Mouse (Mus musculus) heart, embryonic 11.5 days (tissue): ENCODE data around the gene Rfx7. TPM values are rescaled to one million over a fixed set of nuclear protein-coding genes. Genes with fewer than 3 reads are reported as not detected.

ENCODE experiments used
- ATAC-seq: fragments of 200-750 bp; cut with Nextera tagmentation; replicated peaks from 2 replicates; pipeline ENCODE4 v1.8.0; 2017; ENCODE audit warnings: moderate library complexity; ENCODE audit not compliant: insufficient number of reproducible peaks, low FRiP score, low TSS enrichment
- H3K27ac ChIP-seq: fragments of 300-500 bp; sonication (generic); 2 replicates; pipeline ENCODE4 v1.5.1; 2014; ENCODE audit warnings: mild to moderate bottlenecking, low read depth, low read length
- H3K27me3 ChIP-seq: fragments of 300-500 bp; sonication (generic); 2 replicates; pipeline ENCODE4 v1.6.1; 2014; ENCODE audit warnings: mild to moderate bottlenecking, low read length, mixed read lengths; ENCODE audit not compliant: control insufficient read depth, insufficient read depth
- H3K36me3 ChIP-seq: fragments of 300-500 bp; sonication (generic); 2 replicates; pipeline ENCODE4 v1.6.1; 2014; ENCODE audit warnings: mild to moderate bottlenecking, low read length, moderate library complexity, mixed read lengths; ENCODE audit not compliant: control insufficient read depth, insufficient read depth
- H3K4me1 ChIP-seq: fragments of 300-500 bp; sonication (generic); 2 replicates; pipeline ENCODE4 v1.6.1; 2014; ENCODE audit warnings: low read length; ENCODE audit not compliant: control insufficient read depth, insufficient read depth
- H3K4me2 ChIP-seq: fragments of 300-500 bp; sonication (generic); 2 replicates; pipeline ENCODE4 v1.6.1; 2014; ENCODE audit warnings: mild to moderate bottlenecking, moderate library complexity
- H3K4me3 ChIP-seq: fragments of 300-500 bp; sonication (generic); 2 replicates; pipeline ENCODE4 v1.5.1; 2014; ENCODE audit warnings: low read depth, low read length
- H3K9ac ChIP-seq: fragments of 300-500 bp; sonication (generic); 2 replicates; pipeline ENCODE4 v1.6.1; 2014; ENCODE audit warnings: mild to moderate bottlenecking, low read depth, low read length, moderate library complexity
- H3K9me3 ChIP-seq: fragments of 300-500 bp; sonication (generic); replicated peaks from 2 replicates; pipeline ENCODE4 v1.6.1; 2016; ENCODE audit warnings: low read length; ENCODE audit not compliant: control insufficient read depth
- WGBS: fragments of 180-500 bp; shearing (Covaris S2); extraction: QIAGEN DNeasy Blood & Tissue Kit; methylation state at CpG from one replicate; pipeline ENCODE4 v1.1.7; 2014; ENCODE audit not compliant: insufficient replicate concordance; 5-methylcytosine and 5-hydroxymethylcytosine counted together
- polyA plus RNA-seq: library from polyadenylated mRNA; unstranded; fragments of >200 nt; fragmentation: Nextera tagmentation; extraction: Ambion mirVana; gene quantifications from 2 replicates; pipeline ENCODE4 v1.2.1, GENCODE M21; 2014

Gene Rfx7
- polyA plus RNA-seq, 1 experiment from 2014 or later, result 12.2 TPM

- Histone ChIP-seq H3K4me3 (no peak overlapping the region), H3K9ac (no peak overlapping the region), H3K4me1 (peaks cover 27% of the 10 kb centered on the region), H3K27me3 (no peaks in the 10 kb centered on the region), H3K4me2 (no peak overlapping the region; the same call in 1 of the 2 replicates), H3K9me3 (no peaks in the 10 kb centered on the region), H3K36me3 (no peaks in the 10 kb centered on the region), H3K27ac (peak overlapping the region; percentile 75)
- ATAC-seq, result no peak
- WGBS, result 61% methylated on average over 4 of the region's 4 CpGs
Measured at GRCm38 (mm10) chr9:72653533-72653932, 121.5 kb downstream of the Rfx7 start.

DNA sequence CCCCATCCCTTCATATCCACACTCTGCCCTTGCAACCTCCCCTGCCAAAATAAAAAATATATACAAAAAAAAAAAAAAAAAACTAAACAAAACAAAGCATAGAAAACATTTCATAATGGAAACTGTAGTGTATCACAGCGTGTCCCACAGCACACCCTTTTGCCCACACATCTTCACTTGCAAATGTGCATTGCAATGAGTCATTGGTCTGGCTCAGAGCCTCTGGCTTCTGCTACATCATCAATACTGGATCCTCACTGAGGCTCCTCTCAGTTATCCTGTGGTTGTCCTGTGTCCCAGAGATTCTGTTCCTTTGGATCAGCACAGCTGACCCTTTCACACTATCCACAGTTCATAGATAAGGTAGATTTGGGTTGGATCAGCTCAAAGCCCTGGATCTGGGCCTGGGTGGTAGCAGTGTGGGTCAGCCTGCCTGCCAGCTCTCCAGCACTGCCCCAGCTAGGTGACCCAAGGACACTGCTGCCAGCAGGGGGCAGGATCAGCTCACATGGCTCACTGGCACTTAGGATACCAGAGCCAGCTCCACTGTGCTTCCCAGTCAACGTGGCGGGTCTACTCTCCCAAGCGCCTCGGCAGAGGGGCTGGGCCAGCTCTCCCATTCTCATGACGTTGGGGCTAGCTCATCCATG, 122.7 kb downstream of the Rfx7 start:
- H3K9ac ChIP-seq, result no peak overlapping the region
- ATAC-seq, result no peak
- H3K4me1 ChIP-seq, result peaks cover 27% of the 10 kb centered on the region
- H3K9me3 ChIP-seq, result no peaks in the 10 kb centered on the region
- H3K27ac ChIP-seq, result no peak overlapping the region
- no peak overlapping the region for H3K4me3 ChIP-seq
- no peaks in the 10 kb centered on the region for H3K27me3 ChIP-seq
- no peaks in the 10 kb centered on the region for H3K36me3 ChIP-seq
- no peak overlapping the region for H3K4me2 ChIP-seq
- 46% methylated on average over 6 of the region's 6 CpGs for WGBS

GRCm38 (mm10) chr9:72655602-72656001, 123.6 kb downstream of the Rfx7 start:
- H3K4me2 ChIP-seq, result no peak overlapping the region

GRCm38 (mm10) chr9:72656491-72656890, 124.5 kb downstream of the Rfx7 start:
- Histone ChIP-seq H3K36me3 (no peaks in the 10 kb centered on the region), H3K27me3 (no peaks in the 10 kb centered on the region), H3K27ac (0 out of 2 replicates have a peak overlapping the region, but pooled peaks have one; percentile 29), H3K9ac (peak overlapping the region; percentile 16; the same call in 1 of the 2 replicates), H3K4me1 (peaks cover 33% of the 10 kb centered on the region), H3K9me3 (no peaks in the 10 kb centered on the region), H3K4me3 (no peak overlapping the region), H3K4me2 (no peak overlapping the region)
- no peak for ATAC-seq
- WGBS, result 59% methylated on average over 4 of the region's 4 CpGs

More at GRCm38 (mm10) chr9:72655602-72656001, 123.6 kb downstream of the Rfx7 start:
- Histone ChIP-seq H3K4me1 (peaks cover 27% of the 10 kb centered on the region), H3K4me3 (no peak overlapping the region), H3K27ac (no peak overlapping the region), H3K36me3 (no peaks in the 10 kb centered on the region), H3K9me3 (no peaks in the 10 kb centered on the region), H3K9ac (no peak overlapping the region), H3K27me3 (no peaks in the 10 kb centered on the region)
- WGBS, result 69% methylated on average over 5 of the region's 5 CpGs
- no peak for ATAC-seq

GRCm38 (mm10) chr9:72656940-72657339, 124.9 kb downstream of the Rfx7 start:
- Histone ChIP-seq H3K27ac (no peak overlapping the region), H3K9me3 (no peaks in the 10 kb centered on the region), H3K9ac (peak overlapping the region; percentile 16; the same call in 1 of the 2 replicates), H3K27me3 (no peaks in the 10 kb centered on the region), H3K4me3 (no peak overlapping the region), H3K36me3 (no peaks in the 10 kb centered on the region), H3K4me2 (no peak overlapping the region), H3K4me1 (peaks cover 35% of the 10 kb centered on the region)
- 47% methylated on average over 3 of the region's 3 CpGs for WGBS
- ATAC-seq, result no peak

DNA sequence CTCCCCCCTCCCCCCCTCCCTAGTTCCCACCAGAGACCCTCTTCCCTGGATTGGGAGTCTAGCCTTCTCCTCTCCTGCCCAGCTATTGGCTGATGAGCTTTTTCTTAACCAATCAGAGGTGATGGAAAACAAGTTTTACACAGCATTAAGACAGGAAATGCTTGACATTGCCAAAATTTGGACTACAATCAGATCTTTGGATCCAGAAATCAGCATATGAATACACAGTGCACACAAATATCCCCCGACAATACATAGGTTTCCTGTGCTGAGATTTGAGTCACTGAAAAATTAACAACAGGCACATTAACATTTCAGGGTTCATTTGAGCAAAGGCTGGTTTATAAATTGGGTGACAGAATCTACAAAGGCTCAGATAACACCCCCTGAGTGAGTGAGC, 125.7 kb downstream of the Rfx7 start:
- H3K9ac ChIP-seq, result no peak overlapping the region
- peaks cover 33% of the 10 kb centered on the region for H3K4me1 ChIP-seq
- 86% methylated on average over 1 of the region's 1 CpGs for WGBS
- no peaks in the 10 kb centered on the region for H3K9me3 ChIP-seq
- H3K4me3 ChIP-seq, result no peak overlapping the region
- H3K36me3 ChIP-seq, result no peaks in the 10 kb centered on the region
- no peak overlapping the region for H3K4me2 ChIP-seq
- no peak overlapping the region for H3K27ac ChIP-seq
- no peak for ATAC-seq
- no peaks in the 10 kb centered on the region for H3K27me3 ChIP-seq

- ATAC-seq, result no peak
- Histone ChIP-seq H3K36me3 (0 out of 2 replicates have a peak, but pooled peaks cover 2% of the 10 kb centered on the region), H3K4me2 (no peak overlapping the region), H3K4me3 (no peak overlapping the region), H3K9ac (no peak overlapping the region), H3K27me3 (no peaks in the 10 kb centered on the region), H3K9me3 (no peaks in the 10 kb centered on the region), H3K27ac (no peak overlapping the region), H3K4me1 (peaks cover 34% of the 10 kb centered on the region)
- 78% methylated on average over 4 of the region's 4 CpGs for WGBS
Measured at GRCm38 (mm10) chr9:72660139-72660538, 128.1 kb downstream of the Rfx7 start.

GRCm38 (mm10) chr9:72660911-72661310, 128.9 kb downstream of the Rfx7 start:
- Histone ChIP-seq H3K4me3 (no peak overlapping the region), H3K27me3 (no peaks in the 10 kb centered on the region), H3K27ac (peak overlapping the region; percentile 99), H3K9ac (0 out of 2 replicates have a peak overlapping the region, but pooled peaks have one; percentile 31), H3K4me2 (no peak overlapping the region; the same call in 1 of the 2 replicates), H3K9me3 (no peaks in the 10 kb centered on the region), H3K36me3 (peaks cover 6% of the 10 kb centered on the region), H3K4me1 (peaks cover 33% of the 10 kb centered on the region)
- WGBS, result 60% methylated on average over 1 of the region's 1 CpGs
- no peak for ATAC-seq

- Histone ChIP-seq H3K27ac (peak overlapping the region; percentile 99), H3K4me2 (peak overlapping the region; percentile 94), H3K27me3 (no peaks in the 10 kb centered on the region), H3K9ac (peak overlapping the region; percentile 100), H3K4me1 (peaks cover 31% of the 10 kb centered on the region), H3K36me3 (peaks cover 6% of the 10 kb centered on the region), H3K4me3 (peak overlapping the region; percentile 89), H3K9me3 (no peaks in the 10 kb centered on the region)
- no peak for ATAC-seq
- under 1% methylated on average over 13 of the region's 13 CpGs for WGBS
Measured at GRCm38 (mm10) chr9:72661561-72661894, 129.5 kb downstream of the Rfx7 start.
